Mouse (Mus musculus) liver, embryonic 11.5 days (tissue): ENCODE measurements around the gene Lcor. TPM values are rescaled to one million over a fixed set of nuclear protein-coding genes. Genes with fewer than 3 reads are reported as not detected.

Source experiments
- ATAC-seq: fragments of 200-750 bp; cut with Nextera tagmentation; replicated peaks from 2 replicates; pipeline ENCODE4 v1.8.0; 2017; ENCODE audit warnings: moderate number of reproducible peaks, mild to moderate bottlenecking, moderate TSS enrichment, moderate library complexity; ENCODE audit not compliant: low FRiP score
- DNase-seq: peaks from one replicate; pipeline ENCODE4 v3.0.0-alpha.2; 2017; ENCODE audit warnings: low spot score
- H3K27ac ChIP-seq: fragments of 300-500 bp; sonication (generic); 2 replicates; pipeline ENCODE4 v1.5.1; 2014; ENCODE audit warnings: mild to moderate bottlenecking, low read depth, low read length, control low read depth
- H3K27me3 ChIP-seq: fragments of 300-500 bp; sonication (generic); replicated peaks from 2 replicates; pipeline ENCODE4 v1.6.1; 2014; ENCODE audit warnings: low read length, mixed read lengths; ENCODE audit not compliant: control insufficient read depth, insufficient read depth
- H3K36me3 ChIP-seq: fragments of 300-500 bp; sonication (generic); 2 replicates; pipeline ENCODE4 v1.6.1; 2014; ENCODE audit warnings: mild to moderate bottlenecking, low read length, moderate library complexity, mixed read lengths; ENCODE audit not compliant: control insufficient read depth, insufficient read depth
- H3K4me1 ChIP-seq: fragments of 300-500 bp; sonication (generic); replicated peaks from 2 replicates; pipeline ENCODE4 v1.6.1; 2014; ENCODE audit warnings: low read length, mixed read lengths; ENCODE audit not compliant: control insufficient read depth, insufficient read depth
- H3K4me2 ChIP-seq: fragments of 300-500 bp; sonication (generic); 2 replicates; pipeline ENCODE4 v1.6.1; 2014; ENCODE audit warnings: mild to moderate bottlenecking, control low read depth, moderate library complexity
- H3K4me3 ChIP-seq: fragments of 300-500 bp; sonication (generic); 2 replicates; pipeline ENCODE4 v1.5.1; 2014; ENCODE audit warnings: low read depth, low read length, control low read depth
- H3K9ac ChIP-seq: fragments of 300-500 bp; sonication (generic); 2 replicates; pipeline ENCODE4 v1.6.1; 2014; ENCODE audit warnings: low read depth, low read length, control low read depth
- H3K9me3 ChIP-seq: fragments of 300-500 bp; sonication (generic); 2 replicates; pipeline ENCODE4 v1.6.1; 2016; ENCODE audit warnings: low read length, inconsistent platforms, mixed read lengths; ENCODE audit not compliant: control insufficient read depth
- WGBS: fragments of 180-500 bp; shearing (Covaris S2); extraction: QIAGEN DNeasy Blood & Tissue Kit; methylation state at CpG from one replicate; pipeline ENCODE4 v1.1.7; 2014; 5-methylcytosine and 5-hydroxymethylcytosine counted together
- polyA plus RNA-seq: library from polyadenylated mRNA; unstranded; fragments of >200 nt; fragmentation: Nextera tagmentation; extraction: Ambion mirVana; gene quantifications from 2 replicates; pipeline ENCODE4 v1.2.1, GENCODE M21; 2014

The Lcor gene
- polyA plus RNA-seq, 1 experiment from 2014 or later = 10.4 TPM

DNA sequence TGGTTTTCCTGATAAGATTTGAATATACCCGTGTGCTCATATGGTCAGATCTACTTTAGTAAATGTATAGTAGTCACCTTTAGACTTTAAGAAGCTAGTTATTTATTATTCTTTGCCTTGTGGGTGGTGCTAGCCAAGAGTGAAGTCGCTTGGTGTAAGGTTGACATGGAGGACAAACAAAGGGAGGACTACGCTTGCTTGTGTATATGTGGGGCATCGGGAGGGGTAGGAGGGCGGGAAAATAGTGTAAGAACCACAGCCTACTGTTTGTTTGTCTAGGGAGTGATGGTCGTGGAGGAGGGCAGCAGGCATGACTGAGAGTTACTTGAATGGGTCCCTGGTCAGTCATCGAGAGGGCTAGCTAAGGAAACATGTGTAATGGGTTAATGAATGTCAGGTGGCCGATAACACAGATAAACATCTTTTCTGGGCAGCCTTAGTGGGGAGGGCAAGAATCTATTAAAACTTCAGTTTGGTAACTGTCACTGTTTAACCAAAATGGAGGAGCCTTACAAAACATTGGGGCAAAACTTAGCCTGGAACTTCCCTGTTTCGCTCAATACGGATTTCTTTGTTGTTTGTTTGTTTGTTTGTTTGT, 37.3 kb upstream of the Lcor start:
- Histone ChIP-seq H3K4me3 (no peak overlapping the region), H3K4me1 (peaks cover 13% of the 10 kb centered on the region), H3K36me3 (no peaks in the 10 kb centered on the region), H3K4me2 (no peak overlapping the region), H3K27ac (no peak overlapping the region), H3K9me3 (no peaks in the 10 kb centered on the region), H3K9ac (no peak overlapping the region), H3K27me3 (no peaks in the 10 kb centered on the region)
- DNase-seq (peak; percentile 29), ATAC-seq (no peak)
- 48% methylated on average over 10 of the region's 10 CpGs for WGBS

GRCm38 (mm10) chr19:41445723-41446122, 36.7 kb upstream of the Lcor start:
- no peaks in the 10 kb centered on the region for H3K27me3 ChIP-seq
- H3K4me3 ChIP-seq = no peak overlapping the region
- H3K36me3 ChIP-seq = no peaks in the 10 kb centered on the region
- H3K9me3 ChIP-seq = no peaks in the 10 kb centered on the region
- ATAC-seq (peak; percentile 75), DNase-seq (peak; percentile 33)
- H3K9ac ChIP-seq = no peak overlapping the region
- H3K27ac ChIP-seq = peak overlapping the region; percentile 45; the same call in 1 of the 2 replicates
- 0 out of 2 replicates have a peak overlapping the region, but pooled peaks have one; percentile 9 for H3K4me2 ChIP-seq
- H3K4me1 ChIP-seq = peaks cover 13% of the 10 kb centered on the region
- WGBS = 22% methylated on average over 5 of the region's 5 CpGs

DNA sequence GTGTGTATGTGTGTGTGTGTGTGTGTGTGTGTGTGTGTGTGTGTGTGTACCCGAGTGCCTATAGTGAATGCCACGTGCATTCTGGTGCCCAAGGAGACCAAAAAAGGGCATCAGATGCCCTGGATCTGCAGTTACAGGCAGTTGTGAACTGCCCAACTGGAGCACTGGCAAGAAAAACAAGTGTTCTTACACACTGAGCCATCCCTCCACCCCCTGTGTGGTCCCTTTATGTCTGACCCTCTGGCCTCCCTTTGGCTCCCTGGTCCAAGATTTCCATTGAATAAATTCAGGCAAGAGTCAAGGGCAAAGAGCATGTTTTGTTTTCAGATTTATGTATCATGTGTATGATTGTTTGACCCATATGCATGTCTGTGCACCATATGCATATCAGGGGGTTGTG, 35.3 kb upstream of the Lcor start:
- Histone ChIP-seq H3K4me3 (no peak overlapping the region), H3K4me1 (peaks cover 14% of the 10 kb centered on the region), H3K4me2 (no peak overlapping the region), H3K27ac (no peak overlapping the region), H3K27me3 (no peaks in the 10 kb centered on the region), H3K9ac (no peak overlapping the region), H3K36me3 (no peaks in the 10 kb centered on the region), H3K9me3 (no peaks in the 10 kb centered on the region)
- no peak for ATAC-seq
- WGBS = 91% methylated on average over 2 of the region's 2 CpGs
- DNase-seq = peak; percentile 14

- no peak overlapping the region for H3K27ac ChIP-seq
- H3K9me3 ChIP-seq = no peaks in the 10 kb centered on the region
- H3K36me3 ChIP-seq = no peaks in the 10 kb centered on the region
- H3K4me3 ChIP-seq = no peak overlapping the region
- H3K4me2 ChIP-seq = no peak overlapping the region
- WGBS = 65% methylated on average over 2 of the region's 2 CpGs
- no peak overlapping the region for H3K9ac ChIP-seq
- no peak for DNase-seq
- peaks cover 20% of the 10 kb centered on the region for H3K4me1 ChIP-seq
- no peak for ATAC-seq
- H3K27me3 ChIP-seq = no peaks in the 10 kb centered on the region
Measured at GRCm38 (mm10) chr19:41447760-41448159, 34.7 kb upstream of the Lcor start.

- H3K4me2 ChIP-seq = no peak overlapping the region
- no peak overlapping the region for H3K4me3 ChIP-seq
- no peaks in the 10 kb centered on the region for H3K36me3 ChIP-seq
- H3K27ac ChIP-seq = 0 out of 2 replicates have a peak overlapping the region, but pooled peaks have one; percentile 11
- no peak overlapping the region for H3K9ac ChIP-seq
- no peaks in the 10 kb centered on the region for H3K9me3 ChIP-seq
- DNase-seq = peak; percentile 24
- 68% methylated on average over 7 of the region's 7 CpGs for WGBS
- no peak for ATAC-seq
- no peaks in the 10 kb centered on the region for H3K27me3 ChIP-seq
- H3K4me1 ChIP-seq = peaks cover 20% of the 10 kb centered on the region
Measured at GRCm38 (mm10) chr19:41449415-41450075, 32.9 kb upstream of the Lcor start.

GRCm38 (mm10) chr19:41452166-41452565, 30.3 kb upstream of the Lcor start:
- no peak overlapping the region for H3K9ac ChIP-seq
- WGBS = 10% methylated on average over 3 of the region's 3 CpGs
- no peak overlapping the region for H3K4me2 ChIP-seq
- DNase-seq = peak; percentile 37
- H3K4me1 ChIP-seq = peaks cover 6% of the 10 kb centered on the region
- ATAC-seq = peak; percentile 54
- H3K4me3 ChIP-seq = no peak overlapping the region
- no peak overlapping the region for H3K27ac ChIP-seq
- H3K27me3 ChIP-seq = no peaks in the 10 kb centered on the region
- H3K9me3 ChIP-seq = no peaks in the 10 kb centered on the region
- H3K36me3 ChIP-seq = no peaks in the 10 kb centered on the region

DNA sequence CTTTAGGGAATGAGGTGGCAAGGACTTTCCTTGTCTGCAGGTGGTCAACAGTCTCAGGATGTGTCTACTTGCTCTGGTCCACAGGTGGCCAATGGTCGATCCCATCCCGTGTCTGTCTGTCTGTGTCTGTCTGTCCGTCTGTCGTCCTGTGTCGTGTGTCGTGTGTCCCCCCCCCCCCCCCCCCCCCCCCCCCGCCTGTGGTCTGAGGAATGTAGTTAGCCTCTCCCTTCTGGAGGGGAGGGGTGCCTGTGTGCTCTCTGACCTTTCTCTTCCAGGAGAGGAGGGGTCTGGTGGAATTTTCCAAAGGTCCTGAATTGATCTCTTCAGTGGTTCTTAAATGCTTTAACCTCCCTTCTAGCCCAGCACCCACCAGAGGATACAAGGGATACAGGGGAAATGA, 27.8 kb upstream of the Lcor start:
- ATAC-seq (no peak), DNase-seq (no peak)
- no peaks in the 10 kb centered on the region for H3K36me3 ChIP-seq
- H3K27me3 ChIP-seq = no peaks in the 10 kb centered on the region
- H3K4me3 ChIP-seq = no peak overlapping the region
- peaks cover 6% of the 10 kb centered on the region for H3K4me1 ChIP-seq
- no peaks in the 10 kb centered on the region for H3K9me3 ChIP-seq
- H3K27ac ChIP-seq = peak overlapping the region; percentile 66
- 80% methylated on average over 6 of the region's 7 CpGs for WGBS
- H3K9ac ChIP-seq = no peak overlapping the region; the same call in 1 of the 2 replicates
- H3K4me2 ChIP-seq = peak overlapping the region; percentile 22

DNA sequence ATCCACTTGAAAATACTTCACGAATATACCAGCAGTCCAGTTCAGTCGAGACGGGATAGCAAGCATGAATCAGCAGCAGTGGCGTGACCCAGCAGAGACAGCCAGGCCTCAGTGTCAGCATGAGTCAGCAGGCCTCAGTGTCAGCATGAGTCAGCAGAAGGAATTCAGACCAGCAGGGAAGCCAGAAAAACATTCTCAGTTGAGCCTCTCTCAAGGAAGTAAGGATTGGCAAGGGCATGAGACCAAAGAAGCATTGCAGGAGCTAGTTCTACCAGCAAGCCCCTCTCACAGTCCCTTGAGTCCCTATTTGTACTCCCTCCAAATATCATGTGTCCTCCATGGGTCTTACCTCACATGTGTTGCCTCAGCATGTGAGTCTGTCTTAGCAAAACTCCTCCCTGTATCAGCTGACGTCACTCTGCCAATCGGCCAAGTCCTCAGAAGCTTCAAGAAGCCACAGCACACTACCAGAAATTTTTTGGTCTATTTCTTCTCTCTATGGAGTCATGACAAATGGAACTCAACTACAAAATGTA, 27.3 kb upstream of the Lcor start:
- Histone ChIP-seq H3K4me3 (no peak overlapping the region), H3K4me2 (peak overlapping the region; percentile 22), H3K9me3 (no peaks in the 10 kb centered on the region), H3K27me3 (no peaks in the 10 kb centered on the region), H3K9ac (peak overlapping the region; percentile 14; the same call in 1 of the 2 replicates), H3K36me3 (no peaks in the 10 kb centered on the region), H3K4me1 (peaks cover 6% of the 10 kb centered on the region), H3K27ac (peak overlapping the region; percentile 78)
- 53% methylated on average over 6 of the region's 6 CpGs for WGBS
- peak; percentile 82 for ATAC-seq
- peak; percentile 55 for DNase-seq
